Mouse (Mus musculus): ENCODE results near the gene Nrxn2.

GRCm38 (mm10) chr19:6539592-6539991 is 121.1 kb downstream of the Nrxn2 start:
- TF ChIP-seq CTCF (conservative IDR thresholded peaks at IDR 0.05; ENCODE audit: low read length) (no peak), POU5F1 (IDR thresholded peaks at IDR 0.05; ENCODE audit: borderline replicate concordance, low read length) (no peak), NANOG (IDR thresholded peaks at IDR 0.05; ENCODE audit: borderline replicate concordance, low read length) (no peak)

Data from E14TG2a.4 (cell line).